Mouse (Mus musculus): ENCODE results near the gene B830017H08Rik.
A peak's percentile ranks its signal among the peaks of the same experiment; 100 is the strongest.

The B830017H08Rik gene

GRCm38 (mm10) chr16:17832821-17833220 is at the start of gene B830017H08Rik:
Gene B830017H08Rik, plus strand, starts transcription at chr16:17833121.
- DNase-seq (ENCODE audit: low read depth, low spot score): no peak

GRCm38 (mm10) chr16:17785337-17785736 is 47.6 kb upstream of the B830017H08Rik start:
- peak; percentile 59 for DNase-seq (ENCODE audit: low read depth, low spot score)

- DNase-seq (ENCODE audit: low read depth, low spot score): no peak
Observed at GRCm38 (mm10) chr16:17792728-17793127, 40.2 kb upstream of the B830017H08Rik start.

GRCm38 (mm10) chr16:17794047-17794446 is 38.9 kb upstream of the B830017H08Rik start:
- no peak for DNase-seq (ENCODE audit: low read depth, low spot score)

- DNase-seq (ENCODE audit: low read depth, low spot score): no peak
Observed at GRCm38 (mm10) chr16:17795643-17796042, 37.3 kb upstream of the B830017H08Rik start.

- DNase-seq (ENCODE audit: low read depth, low spot score): peak; percentile 48
Observed at GRCm38 (mm10) chr16:17796519-17796918, 36.4 kb upstream of the B830017H08Rik start.

GRCm38 (mm10) chr16:17796971-17797811 is 35.7 kb upstream of the B830017H08Rik start, which contains the start of gene Scarf2:
Gene Scarf2, plus strand, starts transcription at chr16:17797282.
- DNase-seq (ENCODE audit: low read depth, low spot score): peak; percentile 74

GRCm38 (mm10) chr16:17797812-17798311 is 35.1 kb upstream of the B830017H08Rik start:
- peak; percentile 72 for DNase-seq (ENCODE audit: low read depth, low spot score)

GRCm38 (mm10) chr16:17798321-17799180 is 34.4 kb upstream of the B830017H08Rik start:
- DNase-seq (ENCODE audit: low read depth, low spot score): peak; percentile 80

- no peak for DNase-seq (ENCODE audit: low read depth, low spot score)
Observed at GRCm38 (mm10) chr16:17799584-17799983, 33.3 kb upstream of the B830017H08Rik start.

GRCm38 (mm10) chr16:17801777-17802455 is 31.0 kb upstream of the B830017H08Rik start:
- DNase-seq (ENCODE audit: low read depth, low spot score): no peak

- DNase-seq (ENCODE audit: low read depth, low spot score): no peak
Observed at GRCm38 (mm10) chr16:17802456-17802838, 30.5 kb upstream of the B830017H08Rik start.

- DNase-seq (ENCODE audit: low read depth, low spot score): no peak
Observed at GRCm38 (mm10) chr16:17802839-17803674, 29.9 kb upstream of the B830017H08Rik start.

GRCm38 (mm10) chr16:17803675-17804448 is 29.1 kb upstream of the B830017H08Rik start:
- no peak for DNase-seq (ENCODE audit: low read depth, low spot score)

- DNase-seq (ENCODE audit: low read depth, low spot score): no peak
Observed at GRCm38 (mm10) chr16:17804449-17804912, 28.4 kb upstream of the B830017H08Rik start.

- DNase-seq (ENCODE audit: low read depth, low spot score): no peak
Observed at GRCm38 (mm10) chr16:17804982-17805381, 27.9 kb upstream of the B830017H08Rik start.

- no peak for DNase-seq (ENCODE audit: low read depth, low spot score)
Observed at GRCm38 (mm10) chr16:17806581-17807191, 26.2 kb upstream of the B830017H08Rik start.

GRCm38 (mm10) chr16:17807192-17808009 is 25.5 kb upstream of the B830017H08Rik start:
- DNase-seq (ENCODE audit: low read depth, low spot score): no peak
